Mouse (Mus musculus): ENCODE measurements at regions not wholly inside any gene's neighbourhood (a gene's known extent, or its start where the extent isn't known, plus 50 kb on each side); places are given as distances from the start of the nearest gene placed in this dataset.

- DNase-seq (ENCODE audit: low spot score in 2 of 2), result no peak
Observed at GRCm38 (mm10) chr16:64682360-64682759, 80.2 kb upstream of the Csnka2ip start.

GRCm38 (mm10) chr16:64681902-64682301, 79.7 kb upstream of the Csnka2ip start:
- DNase-seq (ENCODE audit: low spot score in 2 of 2), result no peak

GRCm38 (mm10) chr16:64680843-64681242, 78.6 kb upstream of the Csnka2ip start:
- no peak for DNase-seq (ENCODE audit: low spot score in 2 of 2)

- peak in 1 of 2 experiments; percentile 21 for DNase-seq (ENCODE audit: low spot score in 2 of 2)
Observed at GRCm38 (mm10) chr16:64677352-64677751, 75.1 kb upstream of the Csnka2ip start.

- DNase-seq (ENCODE audit: low spot score in 2 of 2), result no peak
Observed at GRCm38 (mm10) chr16:64676865-64677264, 74.7 kb upstream of the Csnka2ip start.

- no peak for DNase-seq (ENCODE audit: low spot score in 2 of 2)
Observed at GRCm38 (mm10) chr16:64666947-64667346, 64.7 kb upstream of the Csnka2ip start.

Measured in right cerebral cortex, postnatal 10 days (tissue).